Mouse (Mus musculus) forebrain, embryonic 13.5 days (tissue): ENCODE results near the gene Slc17a7. TPM values are rescaled to one million over a fixed set of nuclear protein-coding genes. Genes with fewer than 3 reads are reported as not detected.
A peak's percentile ranks its signal among the peaks of the same experiment; 100 is the strongest.

Experiments
- ATAC-seq: fragments of 200-750 bp; cut with Nextera tagmentation; 2 replicates; pipeline ENCODE4 v1.8.0; 2017
- H3K27ac ChIP-seq: fragments of 300-500 bp; sonication (generic); 2 replicates; pipeline ENCODE4 v1.5.1; 2015; ENCODE audit warnings: inconsistent platforms, mild to moderate bottlenecking, moderate library complexity
- H3K27me3 ChIP-seq: fragments of 300-500 bp; sonication (generic); 2 replicates; pipeline ENCODE4 v1.6.1; 2015; ENCODE audit warnings: mild to moderate bottlenecking, inconsistent platforms
- H3K36me3 ChIP-seq: fragments of 300-500 bp; sonication (generic); 2 replicates; pipeline ENCODE4 v1.6.1; 2015; ENCODE audit warnings: mild to moderate bottlenecking, inconsistent platforms; ENCODE audit not compliant: poor library complexity, severe bottlenecking
- H3K4me1 ChIP-seq: fragments of 300-500 bp; sonication (generic); 2 replicates; pipeline ENCODE4 v1.6.1; 2015; ENCODE audit warnings: inconsistent platforms
- H3K4me2 ChIP-seq: fragments of 300-500 bp; sonication (generic); 2 replicates; pipeline ENCODE4 v1.6.1; 2015; ENCODE audit warnings: inconsistent platforms, mild to moderate bottlenecking, moderate library complexity
- H3K4me3 ChIP-seq: fragments of 300-500 bp; sonication (generic); 2 replicates; pipeline ENCODE4 v1.5.1; 2015; ENCODE audit warnings: mild to moderate bottlenecking, inconsistent platforms
- H3K9ac ChIP-seq: fragments of 300-500 bp; sonication (generic); 2 replicates; pipeline ENCODE4 v1.6.1; 2015; ENCODE audit warnings: mild to moderate bottlenecking, inconsistent platforms
- H3K9me3 ChIP-seq: fragments of 300-500 bp; sonication (generic); replicated peaks from 2 replicates; pipeline ENCODE4 v1.6.1; 2016; ENCODE audit warnings: inconsistent platforms
- WGBS: fragments of 180-500 bp; shearing (Covaris S2); methylation state at CpG from one replicate; pipeline ENCODE4 v1.1.7; 2015; 5-methylcytosine and 5-hydroxymethylcytosine counted together
- polyA plus RNA-seq: library from polyadenylated mRNA; unstranded; fragments of >200 nt; fragmentation: Nextera tagmentation; extraction: Ambion mirVana; gene quantifications from 2 replicates; pipeline ENCODE4 v1.2.1, GENCODE M21; 2015

The Slc17a7 gene
- polyA plus RNA-seq, 1 experiment from 2014 or later = 14.2 TPM

- Histone ChIP-seq H3K4me2 (no peak overlapping the region), H3K4me3 (no peak overlapping the region), H3K27ac (no peak overlapping the region), H3K9ac (no peak overlapping the region), H3K36me3 (peaks cover 30% of the 10 kb centered on the region), H3K4me1 (peaks cover 18% of the 10 kb centered on the region), H3K27me3 (peaks cover 36% of the 10 kb centered on the region), H3K9me3 (no peaks in the 10 kb centered on the region)
- ATAC-seq = no peak
- WGBS = 94% methylated on average over 3 of the region's 3 CpGs
These were observed 2.9 kb upstream of the Slc17a7 start for GRCm38 (mm10) chr7:45160866-45161265.

GRCm38 (mm10) chr7:45161612-45162473, 1.9 kb upstream of the Slc17a7 start:
- Histone ChIP-seq H3K9me3 (no peaks in the 10 kb centered on the region), H3K9ac (peak overlapping the region; percentile 34), H3K36me3 (peaks cover 30% of the 10 kb centered on the region), H3K4me2 (peak overlapping the region; percentile 64), H3K27ac (peak overlapping the region; percentile 32; the same call in 1 of the 2 replicates), H3K27me3 (peaks cover 46% of the 10 kb centered on the region), H3K4me3 (peak overlapping the region; percentile 35), H3K4me1 (peaks cover 18% of the 10 kb centered on the region)
- WGBS = 5% methylated on average over 35 of the region's 35 CpGs
- peak; percentile 88 for ATAC-seq

DNA sequence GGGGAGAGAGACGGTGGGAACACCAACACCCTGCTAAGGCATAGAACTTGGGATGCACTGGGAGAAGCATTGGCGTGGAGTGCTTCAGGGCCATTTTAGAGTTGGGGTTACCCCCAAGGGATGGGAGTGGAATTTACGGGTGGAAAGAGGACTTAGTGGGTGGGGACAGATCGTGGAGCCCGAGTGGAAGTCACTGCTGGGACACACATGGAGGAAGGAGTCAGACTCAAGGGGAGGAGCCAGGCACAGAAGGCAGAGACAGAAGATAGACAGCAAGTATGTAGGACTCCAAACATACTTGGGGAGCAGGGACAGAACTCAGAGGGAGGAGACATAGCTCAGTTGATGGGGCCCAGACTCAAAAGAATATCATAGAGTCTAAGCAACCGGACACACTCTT, 1.2 kb upstream of the Slc17a7 start:
- ATAC-seq = peak; percentile 13; the same call in 1 of the 2 replicates
- peaks cover 22% of the 10 kb centered on the region for H3K4me1 ChIP-seq
- H3K36me3 ChIP-seq = peaks cover 27% of the 10 kb centered on the region
- peak overlapping the region; percentile 35 for H3K4me3 ChIP-seq
- peak overlapping the region; percentile 64 for H3K4me2 ChIP-seq
- peak overlapping the region; percentile 34 for H3K9ac ChIP-seq
- 29% methylated on average over 6 of the region's 6 CpGs for WGBS
- no peaks in the 10 kb centered on the region for H3K9me3 ChIP-seq
- H3K27me3 ChIP-seq = peaks cover 53% of the 10 kb centered on the region
- peak overlapping the region; percentile 14; the same call in 1 of the 2 replicates for H3K27ac ChIP-seq

- no peak overlapping the region for H3K9ac ChIP-seq
- H3K4me3 ChIP-seq = peak overlapping the region; percentile 50; the same call in 1 of the 2 replicates
- no peaks in the 10 kb centered on the region for H3K9me3 ChIP-seq
- H3K4me2 ChIP-seq = peak overlapping the region; percentile 65; the same call in 1 of the 2 replicates
- 75% methylated on average over 9 of the region's 9 CpGs for WGBS
- ATAC-seq = no peak
- peaks cover 21% of the 10 kb centered on the region for H3K36me3 ChIP-seq
- peaks cover 27% of the 10 kb centered on the region for H3K4me1 ChIP-seq
- H3K27me3 ChIP-seq = peaks cover 59% of the 10 kb centered on the region
- no peak overlapping the region for H3K27ac ChIP-seq
These were observed 643 bp upstream of the Slc17a7 start for GRCm38 (mm10) chr7:45162996-45163615.

DNA sequence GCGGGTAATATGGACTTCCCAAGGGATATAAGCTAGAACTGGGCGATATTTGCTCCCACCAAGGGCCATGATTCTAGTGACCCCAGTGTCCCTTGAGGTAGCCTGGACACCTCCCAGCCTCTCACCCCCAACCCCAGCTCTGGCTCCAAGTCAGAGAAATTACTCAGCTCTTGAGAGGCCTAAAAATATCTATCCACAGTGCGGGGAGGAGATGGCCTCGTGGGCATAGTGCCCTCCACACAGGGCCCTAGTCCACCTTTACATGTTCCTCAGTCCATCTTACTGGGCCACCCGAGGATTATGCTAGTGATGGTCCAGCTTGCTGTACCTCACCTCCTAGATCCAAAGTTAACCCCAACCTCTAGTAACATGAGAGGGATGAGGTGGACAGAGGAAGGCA, 1.1 kb downstream of the Slc17a7 start:
- Histone ChIP-seq H3K4me3 (peak overlapping the region; percentile 50), H3K4me2 (peak overlapping the region; percentile 65), H3K9ac (peak overlapping the region; percentile 68; the same call in 1 of the 2 replicates), H3K27ac (no peak overlapping the region), H3K27me3 (peaks cover 76% of the 10 kb centered on the region), H3K4me1 (peaks cover 36% of the 10 kb centered on the region), H3K9me3 (no peaks in the 10 kb centered on the region; the same call in 1 of the 2 replicates), H3K36me3 (peaks cover 5% of the 10 kb centered on the region; the same call in 1 of the 2 replicates)
- 63% methylated on average over 5 of the region's 5 CpGs for WGBS
- ATAC-seq = no peak

- Histone ChIP-seq H3K36me3 (no peaks in the 10 kb centered on the region), H3K27me3 (peaks cover 84% of the 10 kb centered on the region), H3K27ac (no peak overlapping the region), H3K4me3 (peak overlapping the region; percentile 50), H3K9me3 (no peaks in the 10 kb centered on the region; the same call in 1 of the 2 replicates), H3K9ac (no peak overlapping the region), H3K4me2 (peak overlapping the region; percentile 65), H3K4me1 (peaks cover 36% of the 10 kb centered on the region)
- ATAC-seq = no peak
- WGBS = 42% methylated on average over 11 of the region's 11 CpGs
These were observed 2.0 kb downstream of the Slc17a7 start for GRCm38 (mm10) chr7:45165701-45166100.

DNA sequence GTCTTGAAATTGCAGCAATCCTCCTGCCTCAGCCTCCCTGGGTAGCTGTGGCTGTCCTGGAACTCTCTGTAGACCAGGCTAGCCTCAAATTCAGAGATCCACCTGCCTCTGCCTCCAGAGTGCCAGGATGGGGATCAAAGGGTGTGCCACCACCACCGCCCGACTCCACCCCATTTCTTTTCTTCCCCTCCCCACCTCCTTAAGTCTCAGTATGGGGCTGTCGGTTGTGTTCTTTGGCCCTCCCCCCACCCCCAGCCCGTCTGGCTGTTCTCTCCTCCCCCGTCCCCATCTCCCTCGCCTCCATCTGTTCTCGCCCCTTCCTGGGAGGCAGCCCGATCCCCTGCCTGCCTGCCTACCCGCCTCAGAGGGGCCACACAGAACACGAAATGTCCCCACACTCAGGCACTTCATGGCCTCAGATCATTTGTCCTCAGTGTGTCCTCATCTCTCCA, 3.2 kb downstream of the Slc17a7 start:
- Histone ChIP-seq H3K4me3 (peak overlapping the region; percentile 16), H3K9ac (no peak overlapping the region), H3K4me2 (peak overlapping the region; percentile 38), H3K4me1 (peaks cover 36% of the 10 kb centered on the region), H3K9me3 (no peaks in the 10 kb centered on the region; the same call in 1 of the 2 replicates), H3K27me3 (peaks cover 94% of the 10 kb centered on the region), H3K27ac (peak overlapping the region; percentile 37), H3K36me3 (no peaks in the 10 kb centered on the region)
- 15% methylated on average over 10 of the region's 10 CpGs for WGBS
- ATAC-seq = no peak

GRCm38 (mm10) chr7:45167761-45168445, 4.2 kb downstream of the Slc17a7 start:
- peaks cover 96% of the 10 kb centered on the region for H3K27me3 ChIP-seq
- 2% methylated on average over 19 of the region's 19 CpGs for WGBS
- ATAC-seq = no peak
- H3K36me3 ChIP-seq = no peaks in the 10 kb centered on the region
- H3K4me3 ChIP-seq = peak overlapping the region; percentile 16
- H3K9me3 ChIP-seq = no peaks in the 10 kb centered on the region; the same call in 1 of the 2 replicates
- H3K9ac ChIP-seq = peak overlapping the region; percentile 51
- peak overlapping the region; percentile 37 for H3K27ac ChIP-seq
- peak overlapping the region; percentile 38 for H3K4me2 ChIP-seq
- H3K4me1 ChIP-seq = peaks cover 29% of the 10 kb centered on the region

DNA sequence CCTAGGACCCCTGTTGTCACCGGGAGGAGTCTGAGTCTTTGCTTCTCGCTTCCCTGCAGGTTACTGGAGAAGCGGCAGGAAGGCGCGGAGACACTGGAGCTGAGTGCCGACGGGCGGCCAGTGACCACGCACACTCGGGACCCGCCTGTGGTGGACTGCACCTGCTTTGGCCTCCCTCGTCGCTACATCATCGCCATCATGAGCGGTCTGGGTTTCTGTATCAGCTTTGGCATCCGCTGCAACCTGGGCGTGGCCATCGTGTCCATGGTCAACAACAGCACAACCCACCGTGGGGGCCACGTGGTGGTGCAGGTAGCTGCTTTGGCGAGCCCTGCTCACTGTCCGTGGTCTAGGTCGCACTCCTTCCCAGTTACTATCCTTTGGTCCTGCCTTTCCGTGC, 4.9 kb downstream of the Slc17a7 start:
- H3K9ac ChIP-seq = peak overlapping the region; percentile 26; the same call in 1 of the 2 replicates
- H3K36me3 ChIP-seq = no peaks in the 10 kb centered on the region
- no peaks in the 10 kb centered on the region; the same call in 1 of the 2 replicates for H3K9me3 ChIP-seq
- H3K4me3 ChIP-seq = peak overlapping the region; percentile 16; the same call in 1 of the 2 replicates
- peaks cover 93% of the 10 kb centered on the region for H3K27me3 ChIP-seq
- no peak overlapping the region for H3K27ac ChIP-seq
- H3K4me1 ChIP-seq = peaks cover 26% of the 10 kb centered on the region
- peak overlapping the region; percentile 38 for H3K4me2 ChIP-seq
- WGBS = 3% methylated on average over 23 of the region's 24 CpGs
- ATAC-seq = no peak

- 95% methylated on average over 3 of the region's 3 CpGs for WGBS
- ATAC-seq = no peak
These were observed 5.7 kb downstream of the Slc17a7 start for GRCm38 (mm10) chr7:45169495-45169894.

GRCm38 (mm10) chr7:45172974-45173373, 9.2 kb downstream of the Slc17a7 start:
- peaks cover 92% of the 10 kb centered on the region for H3K27me3 ChIP-seq
- WGBS = 55% methylated on average over 7 of the region's 7 CpGs
- no peaks in the 10 kb centered on the region for H3K36me3 ChIP-seq

More at GRCm38 (mm10) chr7:45169495-45169894, 5.7 kb downstream of the Slc17a7 start:
- H3K4me2 ChIP-seq = no peak overlapping the region
- H3K4me1 ChIP-seq = peaks cover 22% of the 10 kb centered on the region
- no peak overlapping the region for H3K27ac ChIP-seq
- H3K9me3 ChIP-seq = no peaks in the 10 kb centered on the region; the same call in 1 of the 2 replicates
- no peak overlapping the region for H3K9ac ChIP-seq
- peaks cover 92% of the 10 kb centered on the region for H3K27me3 ChIP-seq
- no peak overlapping the region for H3K4me3 ChIP-seq
- H3K36me3 ChIP-seq = no peaks in the 10 kb centered on the region

More at GRCm38 (mm10) chr7:45172974-45173373, 9.2 kb downstream of the Slc17a7 start:
- Histone ChIP-seq H3K27ac (no peak overlapping the region), H3K9ac (no peak overlapping the region), H3K4me3 (no peak overlapping the region), H3K4me2 (no peak overlapping the region), H3K9me3 (no peaks in the 10 kb centered on the region; the same call in 1 of the 2 replicates), H3K4me1 (peaks cover 23% of the 10 kb centered on the region)
- no peak for ATAC-seq
